Mouse (Mus musculus) CH12.LX (cell line): ENCODE data around the gene Dcaf12. TPM values are rescaled to one million over a fixed set of nuclear protein-coding genes. Genes with fewer than 3 reads are reported as not detected.

Source experiments
- DNase-seq: peaks from one replicate; pipeline ENCODE4 v3.0.0-alpha.2; 2013; ENCODE audit errors: extremely low read depth
- H3K27ac ChIP-seq: 2 replicates; pipeline ENCODE4 v1.5.1; 2012; ENCODE audit warnings: low read depth, mild to moderate bottlenecking, control low read depth, moderate library complexity; ENCODE audit not compliant: insufficient read depth
- H3K27me3 ChIP-seq: replicated peaks from 2 replicates; pipeline ENCODE3; 2012; ENCODE audit warnings: inconsistent platforms
- H3K36me3 ChIP-seq, 2 experiments: replicated peaks in 1 of 2; 2 replicates each; pipeline versions ENCODE3 to v1.6.1; 2012; ENCODE audit warnings: inconsistent platforms in 1 of 2, low read length in 1 of 2, mild to moderate bottlenecking in 1 of 2, mixed read lengths in 1 of 2, moderate library complexity in 1 of 2; ENCODE audit not compliant: control insufficient read depth in 1 of 2, insufficient read depth in 1 of 2
- H3K4me1 ChIP-seq, 2 experiments: 2 replicates each; pipeline ENCODE4 v1.6.1; 2012; ENCODE audit warnings: inconsistent platforms in 1 of 2, moderate library complexity in 1 of 2; ENCODE audit not compliant: insufficient read depth in 2 of 2, control insufficient read depth in 1 of 2
- H3K4me2 ChIP-seq: 2 replicates; pipeline ENCODE4 v1.6.1; 2012; ENCODE audit warnings: low read depth, mild to moderate bottlenecking, control low read depth; ENCODE audit not compliant: poor library complexity, insufficient read depth, severe bottlenecking
- H3K4me3 ChIP-seq, 3 experiments: fragments of 150-350 bp in 1 of 3; sonication (generic) in 1 of 3; replicated peaks in 1 of 3; 2 replicates each; pipeline versions ENCODE3 to v1.5.1; 2011 to 2012; ENCODE audit warnings: low read depth in 2 of 3, low read length in 2 of 3, mild to moderate bottlenecking in 2 of 3, moderate library complexity in 2 of 3, control low read depth in 1 of 3, improper control_type of control experiment in 1 of 3, inconsistent platforms in 1 of 3, mixed read lengths in 1 of 3; ENCODE audit not compliant: poor library complexity in 1 of 3
- H3K79me2 ChIP-seq: replicated peaks from 2 replicates; pipeline ENCODE4 v1.6.1; 2012; ENCODE audit warnings: mild to moderate bottlenecking, moderate library complexity; ENCODE audit not compliant: control insufficient read depth, poor library complexity, insufficient read depth, severe bottlenecking; ENCODE audit errors: extremely low read depth
- H3K9ac ChIP-seq: 2 replicates; pipeline ENCODE4 v1.6.1; 2012; ENCODE audit warnings: low read depth, mild to moderate bottlenecking, control low read depth, moderate library complexity; ENCODE audit not compliant: insufficient read depth
- H3K9me3 ChIP-seq: replicated peaks from 2 replicates; pipeline ENCODE3; 2012; ENCODE audit warnings: low read length, inconsistent platforms, mixed read lengths
- CTCF ChIP-seq, 2 experiments: IDR thresholded peaks in 1 of 2; conservative IDR thresholded peaks in 1 of 2; 2 replicates each; pipeline ENCODE4 v1.5.1; 2011 to 2012; ENCODE audit warnings: low read depth in 2 of 2, low read length in 2 of 2, improper control_type of control experiment in 1 of 2, inconsistent platforms in 1 of 2, mild to moderate bottlenecking in 1 of 2, moderate library complexity in 1 of 2
- ZMIZ1 ChIP-seq: IDR thresholded peaks from 2 replicates; pipeline ENCODE4 v1.6.1; 2012; ENCODE audit warnings: low read depth, mild to moderate bottlenecking, inconsistent platforms, low read length, improper control_type of control experiment
- dilution Hi-C: fragments of 300-500 bp; cut with MboI; formaldehyde crosslinking; loops from 2 replicates; pipeline ENCODE4 v1.14.3; 2020; ENCODE audit warnings: low sequenced_read_pairs; ENCODE audit not compliant: extremely low pct_unique_long_range_greater_than_20kb, extremely low pct_ligation_motif_present
- in situ Hi-C: fragments of 300-500 bp; cut with MboI; formaldehyde crosslinking; loops from 3 replicates; pipeline ENCODE4 v1.14.3; 2019; ENCODE audit warnings: low sequenced_read_pairs, low pct_ligation_motif_present, low pct_unique_long_range_greater_than_20kb, mixed read lengths
- polyA plus RNA-seq: library from polyadenylated mRNA; unstranded; fragments of >175 nt; gene quantifications from 2 replicates; pipeline ENCODE4 v1.2.1, GENCODE M21; 2012; ENCODE audit warnings: low read depth; ENCODE audit not compliant: insufficient read length
- total RNA-seq, 2 experiments: library from RNA; depleted of rRNA; stranded (reverse); fragments of 300-350 nt in 1 of 2; fragments of >200 nt in 1 of 2; gene quantifications; 2 replicates each; pipeline ENCODE4 v1.2.3; 2012 to 2014

Gene Dcaf12
- total and polyA plus RNA-seq, 3 experiments, result 31.3 to 42.0 (median 33.7) TPM

DNA sequence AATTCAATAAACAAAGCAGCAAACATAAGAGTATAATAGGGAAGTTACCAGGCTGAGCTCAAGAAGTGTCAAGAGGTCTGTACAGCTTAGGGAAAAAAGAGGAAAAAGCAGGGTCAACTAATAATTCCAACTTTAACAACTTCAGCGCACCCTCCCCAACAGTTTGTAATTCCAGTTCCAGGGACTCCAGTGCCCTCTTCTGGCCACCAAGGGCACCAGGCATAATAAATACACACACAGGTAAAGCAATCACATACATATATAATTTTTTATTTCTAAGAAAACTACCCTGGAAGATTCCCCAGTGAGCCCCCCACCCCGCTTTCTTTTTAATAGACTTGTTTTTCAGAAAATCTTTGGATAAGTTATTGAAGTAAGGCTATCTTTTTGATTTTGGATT, 69.3 kb downstream of the Dcaf12 start:
- no peak overlapping the region for H3K27ac ChIP-seq
- peaks cover 28 to 80% of the 10 kb centered on the region in 2 experiments for H3K36me3 ChIP-seq
- no peaks in the 10 kb centered on the region for H3K4me1 ChIP-seq
- no peaks in the 10 kb centered on the region for H3K27me3 ChIP-seq
- in situ Hi-C loops (no loop called here), dilution Hi-C loops (no loop called here)
- no peaks in the 10 kb centered on the region for H3K9me3 ChIP-seq
- TF ChIP-seq CTCF (conservative IDR thresholded peaks at IDR 0.05 in 1 of 2, IDR thresholded peaks at IDR 0.05 in 1 of 2; ENCODE audit: low read depth in 2 of 2, low read length in 2 of 2), result peak in 1 of 2 experiments; percentile 37; a peak in 2 of 4 replicates
- no peak for TF ChIP-seq ZMIZ1
- H3K4me2 ChIP-seq, result no peak overlapping the region
- H3K9ac ChIP-seq, result no peak overlapping the region
- H3K79me2 ChIP-seq, result peaks cover 51% of the 10 kb centered on the region
- DNase-seq, result no peak
- no peak overlapping the region for H3K4me3 ChIP-seq

Other genes starting within 250 kb of the Dcaf12 start
- gene Aqp3, start 216.7 kb downstream of the Dcaf12 start, total RNA-seq (2012; rRNA removed), result not detected in 2 replicates
- gene Aqp3, start 216.7 kb downstream of the Dcaf12 start, total RNA-seq (2014; rRNA removed), result not detected in 2 replicates
- not detected in 2 replicates for gene Aqp3, start 216.7 kb downstream of the Dcaf12 start, polyA plus RNA-seq
- gene Nol6, start 190.4 kb downstream of the Dcaf12 start, total RNA-seq (2012; rRNA removed), result 30.0 and 38.1 TPM in 2 replicates
- gene Nol6, start 190.4 kb downstream of the Dcaf12 start, total RNA-seq (2014; rRNA removed), result 22.0 and 24.7 TPM in 2 replicates
- gene Nol6, start 190.4 kb downstream of the Dcaf12 start, polyA plus RNA-seq, result 79.3 and 81.5 TPM in 2 replicates
- 30.4 and 31.7 TPM in 2 replicates for gene Ube2r2, start 179.1 kb downstream of the Dcaf12 start, total RNA-seq (2012; rRNA removed)
- gene Ube2r2, start 179.1 kb downstream of the Dcaf12 start, total RNA-seq (2014; rRNA removed), result 38.9 and 53.7 TPM in 2 replicates
- gene Ube2r2, start 179.1 kb downstream of the Dcaf12 start, polyA plus RNA-seq, result 83.7 and 90.9 TPM in 2 replicates
- gene Ubap2, start 39.7 kb downstream of the Dcaf12 start, total RNA-seq (2012; rRNA removed), result 17.2 and 17.4 TPM in 2 replicates
- 5.4 and 5.7 TPM in 2 replicates for gene Ubap2, start 39.7 kb downstream of the Dcaf12 start, total RNA-seq (2014; rRNA removed)
- gene Ubap2, start 39.7 kb downstream of the Dcaf12 start, polyA plus RNA-seq, result 115 and 135 TPM in 2 replicates
- gene Ubap1, start 34.1 kb upstream of the Dcaf12 start, total RNA-seq (2012; rRNA removed), result 11.5 and 17.0 TPM in 2 replicates
- 14.0 and 17.5 TPM in 2 replicates for gene Ubap1, start 34.1 kb upstream of the Dcaf12 start, total RNA-seq (2014; rRNA removed)
- gene Ubap1, start 34.1 kb upstream of the Dcaf12 start, polyA plus RNA-seq, result 22.3 and 28.0 TPM in 2 replicates
- 8.6 and 9.1 TPM in 2 replicates for gene Kif24, start 150.0 kb upstream of the Dcaf12 start, total RNA-seq (2012; rRNA removed)
- gene Kif24, start 150.0 kb upstream of the Dcaf12 start, total RNA-seq (2014; rRNA removed), result 5.5 and 6.4 TPM in 2 replicates
- gene Kif24, start 150.0 kb upstream of the Dcaf12 start, polyA plus RNA-seq, result 7.9 and 8.4 TPM in 2 replicates
- 26.5 and 27.9 TPM in 2 replicates for gene Nudt2, start 150.3 kb upstream of the Dcaf12 start, total RNA-seq (2012; rRNA removed)
- gene Nudt2, start 150.3 kb upstream of the Dcaf12 start, total RNA-seq (2014; rRNA removed), result 40.2 and 47.1 TPM in 2 replicates
- gene Nudt2, start 150.3 kb upstream of the Dcaf12 start, polyA plus RNA-seq, result 21.7 and 23.2 TPM in 2 replicates
- 0.04 TPM in 2 replicates for gene AI464131, start 188.2 kb upstream of the Dcaf12 start, total RNA-seq (2012; rRNA removed)
- not detected in 2 replicates for gene AI464131, start 188.2 kb upstream of the Dcaf12 start, total RNA-seq (2014; rRNA removed)
- gene AI464131, start 188.2 kb upstream of the Dcaf12 start, polyA plus RNA-seq, result 0.10 TPM in 1 of 2 replicates, not detected in the other
- gene 1110017D15Rik, start 202.4 kb upstream of the Dcaf12 start, total RNA-seq (2012; rRNA removed), result not detected in 2 replicates
- gene 1110017D15Rik, start 202.4 kb upstream of the Dcaf12 start, total RNA-seq (2014; rRNA removed), result not detected in 2 replicates
- not detected in 2 replicates for gene 1110017D15Rik, start 202.4 kb upstream of the Dcaf12 start, polyA plus RNA-seq